Mouse (Mus musculus): ENCODE results near the gene Lgals8. TPM values are rescaled to one million over a fixed set of nuclear protein-coding genes. Genes with fewer than 3 reads are reported as not detected.

The Lgals8 gene
- 150 to 185 TPM (median 172 TPM) in 4 replicates for total RNA-seq (2023; ENCODE audit: inconsistent age)

DNA sequence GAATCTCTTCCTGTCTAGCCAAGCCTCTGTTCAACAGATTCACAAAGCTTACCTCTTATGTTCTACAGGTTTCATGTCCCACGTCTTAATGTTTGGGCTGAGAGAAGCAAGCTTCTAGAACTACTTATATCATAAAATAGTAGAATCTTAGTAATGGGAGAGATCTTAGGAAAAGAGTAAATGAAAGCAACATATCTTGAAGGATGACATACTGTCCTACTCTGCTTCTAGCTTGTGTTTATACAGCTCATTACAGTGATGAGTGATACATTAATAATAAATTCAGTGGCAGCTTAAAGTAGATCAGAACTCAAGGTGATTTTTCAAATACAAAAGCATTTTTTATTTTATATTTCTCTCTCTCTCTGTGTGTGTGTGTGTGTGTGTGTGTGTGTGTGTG, at the start of gene Lgals8:
Gene Lgals8, minus strand, starts transcription at position 101 of the 400 bp plus-strand sequence.

GRCm38 (mm10) chr13:12394609-12395505, 69.9 kb downstream of the Lgals8 start, which contains the start of gene Heatr1:
TSS of gene Heatr1 (plus strand) at chr13:12395027.

Other genes with a start within 250 kb of the Lgals8 start
- 38.9 to 43.7 TPM (median 40.8 TPM) in 4 replicates for gene Mtr, start 206.8 kb downstream of the Lgals8 start, total RNA-seq (2023; ENCODE audit: inconsistent age)
- gene Actn2, start 124.2 kb downstream of the Lgals8 start, total RNA-seq (2023; ENCODE audit: inconsistent age), result not detected in 4 replicates
- gene Heatr1, start 69.9 kb downstream of the Lgals8 start, total RNA-seq (2023; ENCODE audit: inconsistent age), result 82.5 to 98.4 TPM (median 91.4 TPM) in 4 replicates
- 19.6 to 24.6 TPM (median 24.0 TPM) in 4 replicates for gene Edaradd, start 55.5 kb upstream of the Lgals8 start, total RNA-seq (2023; ENCODE audit: inconsistent age)
- gene Ero1lb, start 100.9 kb upstream of the Lgals8 start, total RNA-seq (2023; ENCODE audit: inconsistent age), result 105 to 111 TPM (median 110 TPM) in 4 replicates